Comparison of ENCODE assay signal across 10 mouse cellular contexts in the genomic region with DNA sequence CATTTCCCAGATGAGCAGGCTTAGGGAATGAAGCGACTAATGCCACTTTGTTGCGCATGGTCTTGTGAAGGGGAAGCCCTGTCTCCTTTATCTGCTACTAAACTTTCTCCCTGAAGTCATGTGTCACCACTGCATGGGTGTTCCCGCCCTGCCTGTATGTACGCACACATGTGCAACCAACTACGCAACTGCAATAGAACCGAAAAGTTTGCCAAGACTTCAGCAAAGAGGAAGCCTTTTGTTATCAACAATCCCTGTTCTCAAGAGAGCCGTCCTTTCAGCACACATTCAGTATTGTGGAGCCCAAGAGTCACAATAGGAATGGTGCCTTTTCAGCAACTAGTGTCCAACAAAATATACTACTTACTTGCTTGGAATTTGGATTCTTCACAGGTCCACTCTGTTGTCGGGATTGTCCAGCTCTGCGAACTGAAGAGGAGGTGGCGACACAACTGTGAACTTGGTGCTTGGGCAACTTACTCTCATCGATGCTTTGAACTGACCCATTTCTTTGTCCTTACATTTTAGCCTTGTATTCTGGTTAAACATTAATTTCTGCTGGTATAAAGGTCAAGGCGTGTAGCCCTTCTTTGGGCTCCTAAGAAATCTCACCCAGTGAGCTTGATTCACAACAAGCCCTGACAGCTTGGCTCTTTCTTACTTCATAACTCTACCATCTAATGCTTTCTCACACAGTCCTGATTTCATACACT. TPM values are rescaled to one million over a fixed set of nuclear protein-coding genes. Genes with fewer than 3 reads are reported as not detected.
DNase-seq lines count a peak whose midpoint lies in the region; ATAC-seq lines count a peak whose summit lies in the region.
"Had no signal": no experiment of that assay in that cellular context is flagged by ENCODE, and none has a peak within 500 bp of the region (broad histone marks: within the 10 kb centered on the region; RNA-seq: fewer than 3 reads in every experiment).

A gene (minus strand): TSS at position 500 of the 713 bp plus-strand sequence.

- WGBS in embryonic facial prominence, embryonic 15.5 days: 89% methylated on average over 12 of the region's 12 CpGs
- 81% methylated on average over 12 of the region's 12 CpGs for WGBS in midbrain, embryonic 13.5 days
- WGBS in forebrain, embryonic 14.5 days: 82% methylated on average over 12 of the region's 12 CpGs

- H3K9me3 ChIP-seq in embryonic facial prominence, embryonic 15.5 days (replicated peaks): no peaks in the 10 kb centered on the region
- H3K9me3 ChIP-seq in midbrain, embryonic 13.5 days: no peaks in the 10 kb centered on the region
- no peaks in the 10 kb centered on the region for H3K9me3 ChIP-seq in forebrain, embryonic 14.5 days (replicated peaks; ENCODE audit: control insufficient read depth, low read length)

- no peaks in the 10 kb centered on the region for H3K36me3 ChIP-seq in embryonic facial prominence, embryonic 15.5 days
- no peaks in the 10 kb centered on the region for H3K36me3 ChIP-seq in midbrain, embryonic 13.5 days
- H3K36me3 ChIP-seq in forebrain, embryonic 14.5 days (ENCODE audit: control insufficient read depth, insufficient read depth, low read length): no peaks in the 10 kb centered on the region

- ATAC-seq in embryonic facial prominence, embryonic 15.5 days (ENCODE audit: insufficient number of reproducible peaks, low FRiP score, low TSS enrichment, low read depth): no peak
- ATAC-seq in midbrain, embryonic 13.5 days: no peak
- ATAC-seq in forebrain, embryonic 14.5 days: no peak

- no peak within 1 kb of the TSS for H3K27ac ChIP-seq in embryonic facial prominence, embryonic 15.5 days (replicated peaks)
- H3K27ac ChIP-seq in midbrain, embryonic 13.5 days: no peak within 1 kb of the TSS
- no peak within 1 kb of the TSS for H3K27ac ChIP-seq in forebrain, embryonic 14.5 days (ENCODE audit: low read depth, low read length)

- H3K4me3 ChIP-seq in embryonic facial prominence, embryonic 15.5 days (replicated peaks): no peak within 1 kb of the TSS
- H3K4me3 ChIP-seq in midbrain, embryonic 13.5 days (replicated peaks): no peak within 1 kb of the TSS
- H3K4me3 ChIP-seq in forebrain, embryonic 14.5 days (ENCODE audit: low read depth, low read length): no peak within 1 kb of the TSS

- intact Hi-C loops in heart, postnatal 25 days (cut with DNase I): no loop called here

- H3K4me2 ChIP-seq in embryonic facial prominence, embryonic 15.5 days (replicated peaks): no peak within 1 kb of the TSS
- no peak within 1 kb of the TSS for H3K4me2 ChIP-seq in midbrain, embryonic 13.5 days (replicated peaks)
- H3K4me2 ChIP-seq in forebrain, embryonic 14.5 days (ENCODE audit: low read length): no peak within 1 kb of the TSS

- H3K9ac ChIP-seq in embryonic facial prominence, embryonic 15.5 days: no peak within 1 kb of the TSS
- H3K9ac ChIP-seq in midbrain, embryonic 13.5 days (replicated peaks): no peak within 1 kb of the TSS
- H3K9ac ChIP-seq in forebrain, embryonic 14.5 days (ENCODE audit: low read length): no peak within 1 kb of the TSS

- no peaks in the 10 kb centered on the region for H3K4me1 ChIP-seq in embryonic facial prominence, embryonic 15.5 days
- no peaks in the 10 kb centered on the region for H3K4me1 ChIP-seq in midbrain, embryonic 13.5 days (replicated peaks)
- no peaks in the 10 kb centered on the region for H3K4me1 ChIP-seq in forebrain, embryonic 14.5 days (ENCODE audit: control insufficient read depth, insufficient read depth, low read length)

- no peaks in the 10 kb centered on the region for H3K27me3 ChIP-seq in embryonic facial prominence, embryonic 15.5 days
- H3K27me3 ChIP-seq in midbrain, embryonic 13.5 days: no peaks in the 10 kb centered on the region
- no peaks in the 10 kb centered on the region for H3K27me3 ChIP-seq in forebrain, embryonic 14.5 days (replicated peaks; ENCODE audit: control insufficient read depth, insufficient read depth, low read length)
- H3K27me3 ChIP-seq: CH12.LX had no signal

- peak; percentile 12 to 30 for DNase-seq in heart, adult 9 months (ENCODE audit: low spot score in 2 of 2)
- no peak for DNase-seq in heart, postnatal 25 days (ENCODE audit: low spot score)
- DNase-seq in kidney, postnatal 14 days: peak; percentile 56
- no peak for DNase-seq in cerebellum, adult 11 months
- no peak for DNase-seq in layer of hippocampus, adult 18-20 months (ENCODE audit: low spot score in 2 of 2)
- DNase-seq in forebrain, embryonic 14.5 days (ENCODE audit: low spot score): no peak
- DNase-seq: cerebellum, adult 8-10 months had no signal

RNA-seq across cellular contexts. Expression of the gene that starts here (rescaled TPM):
- 1 to 10 TPM; 2.5 TPM for total RNA-seq in heart, postnatal 25 days (2021)
- 20.7 and 24.2 TPM in 2 replicates for polyA plus RNA-seq in embryonic facial prominence, embryonic 15.5 days (2015; fragmentation: Nextera tagmentation; extraction: Ambion mirVana)
- polyA plus RNA-seq in midbrain, embryonic 13.5 days (2015; fragmentation: Nextera tagmentation; extraction: Ambion mirVana): 17.8 and 43.0 TPM in 2 replicates
- 1 to 10 TPM; 7.7 to 8.1 TPM for total RNA-seq in layer of hippocampus, adult 18-20 months (2021)
- 7.3 TPM in 2 replicates for polyA plus RNA-seq in forebrain, embryonic 14.5 days (2014; fragmentation: Nextera tagmentation; extraction: Ambion mirVana)

Comparison
In these comparisons a context has a peak if more than half of its experiments do, and no peak if none do; other contexts are left out.
1. DNase-seq: peak in heart, adult 9 months (2 of 2) and kidney, postnatal 14 days (single experiment); none in heart, postnatal 25 days (single experiment), cerebellum, adult 11 months (single experiment), layer of hippocampus, adult 18-20 months (0 of 2) and forebrain, embryonic 14.5 days (single experiment).